Mouse (Mus musculus) embryonic fibroblast, embryonic 13.5 days (primary cell): ENCODE results near the gene Nrxn1.

Experiments used
- CTCF ChIP-seq: IDR thresholded peaks from 2 replicates; pipeline ENCODE4 v1.5.1; 2011; ENCODE audit warnings: mild to moderate bottlenecking, control low read depth, low read length, moderate library complexity, borderline replicate concordance; ENCODE audit not compliant: insufficient read depth
- POLR2A ChIP-seq: IDR thresholded peaks from 2 replicates; pipeline ENCODE4 v1.6.1; 2011; ENCODE audit warnings: low read depth, mild to moderate bottlenecking, control low read depth, low read length, moderate library complexity

GRCm38 (mm10) chr17:90394606-90395005 lies 698.3 kb downstream of the Nrxn1 start:
- TF ChIP-seq CTCF (no peak), POLR2A (no peak)
